Mouse (Mus musculus) macrophage (primary cell): Measurements from ENCODE around the gene Syt2. TPM values are rescaled to one million over a fixed set of nuclear protein-coding genes. Genes with fewer than 3 reads are reported as not detected.

Experiments
- H3K27ac ChIP-seq: fragments of 350-480 bp; formaldehyde crosslinking; 2 replicates; pipeline ENCODE4 v1.9.0; 2021
- H3K36me3 ChIP-seq: fragments of 350-480 bp; formaldehyde crosslinking; 2 replicates; pipeline ENCODE4 v1.9.0; 2021; ENCODE audit errors: inconsistent target
- H3K4me3 ChIP-seq: fragments of 350-480 bp; formaldehyde crosslinking; 2 replicates; pipeline ENCODE4 v1.9.0; 2021; ENCODE audit errors: inconsistent target
- H3K79me2 ChIP-seq: fragments of 350-480 bp; formaldehyde crosslinking; 2 replicates; pipeline ENCODE4 v1.9.0; 2021; ENCODE audit errors: inconsistent target
- WGBS: methylation state at CpG from one replicate; pipeline ENCODE4 v1.1.7; 2026; ENCODE audit warnings: inconsistent platforms; ENCODE audit not compliant: missing documents; 5-methylcytosine and 5-hydroxymethylcytosine counted together
- polyA plus RNA-seq: library from polyadenylated mRNA; stranded (reverse); fragments of 250-400 nt; gene quantifications from 3 replicates; pipeline ENCODE4 v1.2.4, GENCODE M21; 2018; ENCODE audit warnings: inconsistent platforms
- total RNA-seq, 78 experiments: library from RNA; depleted of rRNA; stranded (reverse); fragments of 250-400 nt; gene quantifications; 1 replicate in 9 of 78; 2 replicates in 24 of 78; 3 replicates in 43 of 78; 4 replicates in 2 of 78; pipeline ENCODE4 v1.2.4; 2018; ENCODE audit warnings: inconsistent platforms in 56 of 78

The Syt2 gene
- total RNA-seq (2018; cell fraction: chromatin; rRNA removed): not detected
- not detected for total RNA-seq (2018; cell fraction: cytosol; rRNA removed)
- total RNA-seq (2018; cell fraction: nucleus; rRNA removed): not detected
- polyA plus RNA-seq: not detected in 3 replicates

GRCm38 (mm10) chr1:134646261-134646962 lies at the start of gene Syt2:
Gene Syt2 (plus strand): TSS chr1:134646677.
- Histone ChIP-seq H3K79me2 (no peaks in the 10 kb centered on the region), H3K4me3 (no peak within 1 kb of the TSS), H3K27ac (no peak within 1 kb of the TSS), H3K36me3 (no peaks in the 10 kb centered on the region)
- 2% methylated on average over 60 of the region's 63 CpGs for WGBS

- Histone ChIP-seq H3K27ac (no peak overlapping the region), H3K36me3 (peaks cover 16% of the 10 kb centered on the region; the same call in 1 of the 2 replicates), H3K79me2 (no peaks in the 10 kb centered on the region), H3K4me3 (no peak overlapping the region)
- 26% methylated on average over 9 of the region's 9 CpGs for WGBS
These were observed 49.0 kb upstream of the Syt2 start for GRCm38 (mm10) chr1:134597339-134598054.

- WGBS: 100% methylated on average over 2 of the region's 2 CpGs
- H3K4me3 ChIP-seq: no peak overlapping the region
- no peak overlapping the region for H3K27ac ChIP-seq
- H3K36me3 ChIP-seq: peaks cover 19% of the 10 kb centered on the region; the same call in 1 of the 2 replicates
- no peaks in the 10 kb centered on the region for H3K79me2 ChIP-seq
These were observed 42.4 kb upstream of the Syt2 start for GRCm38 (mm10) chr1:134604086-134604485.

GRCm38 (mm10) chr1:134605670-134606069 lies 40.8 kb upstream of the Syt2 start:
- H3K36me3 ChIP-seq: peaks cover 9% of the 10 kb centered on the region; the same call in 1 of the 2 replicates
- H3K79me2 ChIP-seq: no peaks in the 10 kb centered on the region
- WGBS: 94% methylated on average over 8 of the region's 8 CpGs
- H3K27ac ChIP-seq: no peak overlapping the region
- no peak overlapping the region for H3K4me3 ChIP-seq

- Histone ChIP-seq H3K4me3 (no peak overlapping the region), H3K27ac (no peak overlapping the region), H3K36me3 (peaks cover 4% of the 10 kb centered on the region; the same call in 1 of the 2 replicates), H3K79me2 (no peaks in the 10 kb centered on the region)
- WGBS: 65% methylated on average over 2 of the region's 2 CpGs
These were observed 40.1 kb upstream of the Syt2 start for GRCm38 (mm10) chr1:134606381-134606780.

- Histone ChIP-seq H3K79me2 (no peaks in the 10 kb centered on the region), H3K4me3 (no peak overlapping the region), H3K27ac (no peak overlapping the region), H3K36me3 (peaks cover 4% of the 10 kb centered on the region; the same call in 1 of the 2 replicates)
- WGBS: 100% methylated on average over 1 of the region's 1 CpGs
These were observed 39.2 kb upstream of the Syt2 start for GRCm38 (mm10) chr1:134607279-134607678.

GRCm38 (mm10) chr1:134609172-134609571 lies 37.3 kb upstream of the Syt2 start:
- no peak overlapping the region for H3K27ac ChIP-seq
- H3K36me3 ChIP-seq: peaks cover 4% of the 10 kb centered on the region; the same call in 1 of the 2 replicates
- no peak overlapping the region for H3K4me3 ChIP-seq
- H3K79me2 ChIP-seq: no peaks in the 10 kb centered on the region
- WGBS: 94% methylated on average over 4 of the region's 4 CpGs

GRCm38 (mm10) chr1:134614554-134614953 lies 31.9 kb upstream of the Syt2 start:
- 95% methylated on average over 3 of the region's 5 CpGs for WGBS
- Histone ChIP-seq H3K79me2 (no peaks in the 10 kb centered on the region), H3K36me3 (peaks cover 5% of the 10 kb centered on the region; the same call in 1 of the 2 replicates), H3K4me3 (no peak overlapping the region), H3K27ac (no peak overlapping the region)

- Histone ChIP-seq H3K27ac (no peak overlapping the region), H3K36me3 (peaks cover 7% of the 10 kb centered on the region; the same call in 1 of the 2 replicates), H3K79me2 (no peaks in the 10 kb centered on the region), H3K4me3 (no peak overlapping the region)
- 100% methylated on average over 2 of the region's 2 CpGs for WGBS
These were observed 31.5 kb upstream of the Syt2 start for GRCm38 (mm10) chr1:134614988-134615387.

- Histone ChIP-seq H3K79me2 (no peaks in the 10 kb centered on the region), H3K36me3 (peaks cover 11% of the 10 kb centered on the region; the same call in 1 of the 2 replicates), H3K27ac (no peak overlapping the region), H3K4me3 (no peak overlapping the region)
- 97% methylated on average over 9 of the region's 9 CpGs for WGBS
These were observed 28.8 kb upstream of the Syt2 start for GRCm38 (mm10) chr1:134617656-134618055.

- 0 out of 2 replicates have a peak, but pooled peaks cover 18% of the 10 kb centered on the region for H3K36me3 ChIP-seq
- H3K4me3 ChIP-seq: no peak overlapping the region
- 98% methylated on average over 4 of the region's 4 CpGs for WGBS
- H3K27ac ChIP-seq: no peak overlapping the region
- no peaks in the 10 kb centered on the region for H3K79me2 ChIP-seq
These were observed 21.2 kb upstream of the Syt2 start for GRCm38 (mm10) chr1:134625325-134625724.

- WGBS: 92% methylated on average over 6 of the region's 10 CpGs
- Histone ChIP-seq H3K4me3 (no peak overlapping the region), H3K27ac (no peak overlapping the region), H3K79me2 (no peaks in the 10 kb centered on the region), H3K36me3 (peaks cover 14% of the 10 kb centered on the region; the same call in 1 of the 2 replicates)
These were observed 17.0 kb upstream of the Syt2 start for GRCm38 (mm10) chr1:134629455-134629854.

GRCm38 (mm10) chr1:134634296-134634695 lies 12.2 kb upstream of the Syt2 start:
- Histone ChIP-seq H3K4me3 (no peak overlapping the region), H3K79me2 (no peaks in the 10 kb centered on the region), H3K36me3 (peaks cover 2% of the 10 kb centered on the region; the same call in 1 of the 2 replicates), H3K27ac (no peak overlapping the region)
- WGBS: 85% methylated on average over 7 of the region's 7 CpGs

- WGBS: 81% methylated on average over 3 of the region's 3 CpGs
- no peak overlapping the region for H3K27ac ChIP-seq
- H3K4me3 ChIP-seq: no peak overlapping the region
- H3K36me3 ChIP-seq: no peaks in the 10 kb centered on the region; the same call in 1 of the 2 replicates
- H3K79me2 ChIP-seq: no peaks in the 10 kb centered on the region
These were observed 10.2 kb upstream of the Syt2 start for GRCm38 (mm10) chr1:134636245-134636644.

GRCm38 (mm10) chr1:134636684-134637083 lies 9.8 kb upstream of the Syt2 start:
- no peak overlapping the region for H3K4me3 ChIP-seq
- H3K27ac ChIP-seq: no peak overlapping the region
- H3K36me3 ChIP-seq: no peaks in the 10 kb centered on the region; the same call in 1 of the 2 replicates
- WGBS: 21% methylated on average over 3 of the region's 3 CpGs
- no peaks in the 10 kb centered on the region for H3K79me2 ChIP-seq
